Mouse (Mus musculus) forebrain, postnatal 0 days (tissue): ENCODE data around the gene Skap2. TPM values are rescaled to one million over a fixed set of nuclear protein-coding genes. Genes with fewer than 3 reads are reported as not detected.
A peak's percentile ranks its signal among the peaks of the same experiment; 100 is the strongest.

ENCODE experiments used
- ATAC-seq: fragments of 200-750 bp; cut with Nextera tagmentation; 2 replicates; pipeline ENCODE4 v1.8.0; 2017; ENCODE audit warnings: mild to moderate bottlenecking, moderate library complexity
- DNase-seq: peaks from one replicate; pipeline ENCODE4 v3.0.0-alpha.2; 2015
- H3K27ac ChIP-seq: fragments of 300-500 bp; sonication (generic); 2 replicates; pipeline ENCODE4 v1.5.1; 2014; ENCODE audit warnings: low read depth, mild to moderate bottlenecking, antibody characterized with exemption, low read length, moderate library complexity, mixed read lengths
- H3K27me3 ChIP-seq: fragments of 300-500 bp; sonication (generic); 2 replicates; pipeline ENCODE4 v1.6.1; 2014; ENCODE audit warnings: mild to moderate bottlenecking, low read length, mixed read lengths; ENCODE audit not compliant: insufficient read depth
- H3K36me3 ChIP-seq: fragments of 300-500 bp; sonication (generic); 2 replicates; pipeline ENCODE4 v1.6.1; 2014; ENCODE audit warnings: mild to moderate bottlenecking, moderate library complexity; ENCODE audit not compliant: insufficient read depth
- H3K4me1 ChIP-seq: fragments of 300-500 bp; sonication (generic); 2 replicates; pipeline ENCODE4 v1.6.1; 2014; ENCODE audit warnings: antibody characterized with exemption; ENCODE audit not compliant: insufficient read depth
- H3K4me2 ChIP-seq: fragments of 300-500 bp; sonication (generic); 2 replicates; pipeline ENCODE4 v1.6.1; 2014; ENCODE audit warnings: low read depth, mild to moderate bottlenecking, moderate library complexity
- H3K4me3 ChIP-seq: fragments of 300-500 bp; sonication (generic); 2 replicates; pipeline ENCODE4 v1.5.1; 2014; ENCODE audit warnings: low read depth, low read length, mixed read lengths
- H3K9ac ChIP-seq: fragments of 300-500 bp; sonication (generic); 2 replicates; pipeline ENCODE4 v1.6.1; 2014; ENCODE audit warnings: mild to moderate bottlenecking
- H3K9me3 ChIP-seq: fragments of 300-500 bp; sonication (generic); 2 replicates; pipeline ENCODE4 v1.6.1; 2016; ENCODE audit warnings: low read length
- CTCF ChIP-seq: sonication (generic); IDR thresholded peaks from 2 replicates; pipeline ENCODE4 v1.5.1; 2016; ENCODE audit warnings: antibody characterized with exemption, control low read depth, low read depth
- WGBS: fragments of 180-500 bp; shearing (Covaris S2); extraction: QIAGEN DNeasy Blood & Tissue Kit; methylation state at CpG from one replicate; pipeline ENCODE4 v1.1.7; 2014; 5-methylcytosine and 5-hydroxymethylcytosine counted together
- polyA plus RNA-seq: library from polyadenylated mRNA; unstranded; fragments of >200 nt; fragmentation: Nextera tagmentation; extraction: Ambion mirVana; gene quantifications from 2 replicates; pipeline ENCODE4 v1.2.1, GENCODE M21; 2015
- total RNA-seq: library from RNA; depleted of rRNA; stranded (reverse); fragments of >200 nt; gene quantifications from 2 replicates; pipeline ENCODE4 v1.2.3, GENCODE M21; 2014

The Skap2 gene
- total and polyA plus RNA-seq, 2 experiments from 2014 or later = 4.7 to 6.6 TPM

GRCm38 (mm10) chr6:52013245-52013945, 1.0 kb upstream of the Skap2 start:
- Histone ChIP-seq H3K4me1 (0 out of 2 replicates have a peak, but pooled peaks cover 5% of the 10 kb centered on the region), H3K9me3 (no peaks in the 10 kb centered on the region), H3K4me3 (peak overlapping the region; percentile 61), H3K36me3 (no peaks in the 10 kb centered on the region), H3K9ac (peak overlapping the region; percentile 53), H3K27me3 (peaks cover 39% of the 10 kb centered on the region), H3K27ac (no peak overlapping the region), H3K4me2 (peak overlapping the region; percentile 91)
- DNase-seq (no peak), ATAC-seq (no peak)
- 11% methylated on average over 3 of the region's 3 CpGs for WGBS
- TF ChIP-seq CTCF = no peak

- H3K9me3 ChIP-seq = no peaks in the 10 kb centered on the region
- DNase-seq (no peak), ATAC-seq (peak; percentile 34)
- no peak for TF ChIP-seq CTCF
- H3K4me2 ChIP-seq = peak overlapping the region; percentile 91
- 8% methylated on average over 26 of the region's 26 CpGs for WGBS
- peak overlapping the region; percentile 53 for H3K9ac ChIP-seq
- H3K36me3 ChIP-seq = no peaks in the 10 kb centered on the region
- peaks cover 55% of the 10 kb centered on the region for H3K27me3 ChIP-seq
- no peak overlapping the region for H3K27ac ChIP-seq
- 0 out of 2 replicates have a peak, but pooled peaks cover 5% of the 10 kb centered on the region for H3K4me1 ChIP-seq
- peak overlapping the region; percentile 61 for H3K4me3 ChIP-seq
Measured at GRCm38 (mm10) chr6:52011559-52012408, 565 bp downstream of the Skap2 start.

- WGBS = 57% methylated on average over 6 of the region's 6 CpGs
- no peak for ATAC-seq
- Histone ChIP-seq H3K27me3 (peaks cover 75% of the 10 kb centered on the region), H3K9me3 (no peaks in the 10 kb centered on the region), H3K4me3 (no peak overlapping the region), H3K4me2 (no peak overlapping the region), H3K9ac (no peak overlapping the region), H3K4me1 (0 out of 2 replicates have a peak, but pooled peaks cover 5% of the 10 kb centered on the region), H3K36me3 (no peaks in the 10 kb centered on the region), H3K27ac (no peak overlapping the region)
- no peak for DNase-seq
- no peak for TF ChIP-seq CTCF
Measured at GRCm38 (mm10) chr6:52009385-52009784, 3.0 kb downstream of the Skap2 start.

GRCm38 (mm10) chr6:52008757-52009156, 3.6 kb downstream of the Skap2 start:
- 52% methylated on average over 3 of the region's 3 CpGs for WGBS
- Histone ChIP-seq H3K9ac (no peak overlapping the region), H3K27ac (no peak overlapping the region), H3K36me3 (no peaks in the 10 kb centered on the region), H3K27me3 (peaks cover 81% of the 10 kb centered on the region), H3K9me3 (no peaks in the 10 kb centered on the region), H3K4me2 (no peak overlapping the region), H3K4me1 (0 out of 2 replicates have a peak, but pooled peaks cover 5% of the 10 kb centered on the region), H3K4me3 (no peak overlapping the region)
- DNase-seq = no peak
- TF ChIP-seq CTCF = no peak
- ATAC-seq = no peak

GRCm38 (mm10) chr6:52006649-52007218, 5.6 kb downstream of the Skap2 start:
- H3K4me1 ChIP-seq = no peaks in the 10 kb centered on the region
- H3K9ac ChIP-seq = no peak overlapping the region
- no peak overlapping the region for H3K27ac ChIP-seq
- H3K36me3 ChIP-seq = no peaks in the 10 kb centered on the region
- no peak overlapping the region for H3K4me3 ChIP-seq
- H3K27me3 ChIP-seq = peaks cover 85% of the 10 kb centered on the region
- no peak for TF ChIP-seq CTCF
- no peak for ATAC-seq
- H3K9me3 ChIP-seq = no peaks in the 10 kb centered on the region
- no peak overlapping the region for H3K4me2 ChIP-seq
- under 1% methylated on average over 13 of the region's 13 CpGs for WGBS
- DNase-seq = no peak

GRCm38 (mm10) chr6:52005963-52006648, 6.2 kb downstream of the Skap2 start:
- Histone ChIP-seq H3K27me3 (peaks cover 85% of the 10 kb centered on the region), H3K27ac (no peak overlapping the region), H3K36me3 (no peaks in the 10 kb centered on the region), H3K4me1 (no peaks in the 10 kb centered on the region), H3K4me3 (no peak overlapping the region), H3K4me2 (no peak overlapping the region), H3K9ac (no peak overlapping the region), H3K9me3 (no peaks in the 10 kb centered on the region)
- no peak for TF ChIP-seq CTCF
- DNase-seq (peak; percentile 78), ATAC-seq (peak; percentile 45; the same call in 1 of the 2 replicates)
- WGBS = 2% methylated on average over 19 of the region's 19 CpGs
